Mouse (Mus musculus): ENCODE measurements around the gene Qrich1. TPM values are rescaled to one million over a fixed set of nuclear protein-coding genes. Genes with fewer than 3 reads are reported as not detected.
A peak's percentile ranks its signal among the peaks of the same experiment; 100 is the strongest.

Gene Qrich1
- 117 and 129 TPM in 2 replicates for polyA plus RNA-seq (2016; fragmentation: Nextera tagmentation; extraction: Ambion mirVana)

DNA sequence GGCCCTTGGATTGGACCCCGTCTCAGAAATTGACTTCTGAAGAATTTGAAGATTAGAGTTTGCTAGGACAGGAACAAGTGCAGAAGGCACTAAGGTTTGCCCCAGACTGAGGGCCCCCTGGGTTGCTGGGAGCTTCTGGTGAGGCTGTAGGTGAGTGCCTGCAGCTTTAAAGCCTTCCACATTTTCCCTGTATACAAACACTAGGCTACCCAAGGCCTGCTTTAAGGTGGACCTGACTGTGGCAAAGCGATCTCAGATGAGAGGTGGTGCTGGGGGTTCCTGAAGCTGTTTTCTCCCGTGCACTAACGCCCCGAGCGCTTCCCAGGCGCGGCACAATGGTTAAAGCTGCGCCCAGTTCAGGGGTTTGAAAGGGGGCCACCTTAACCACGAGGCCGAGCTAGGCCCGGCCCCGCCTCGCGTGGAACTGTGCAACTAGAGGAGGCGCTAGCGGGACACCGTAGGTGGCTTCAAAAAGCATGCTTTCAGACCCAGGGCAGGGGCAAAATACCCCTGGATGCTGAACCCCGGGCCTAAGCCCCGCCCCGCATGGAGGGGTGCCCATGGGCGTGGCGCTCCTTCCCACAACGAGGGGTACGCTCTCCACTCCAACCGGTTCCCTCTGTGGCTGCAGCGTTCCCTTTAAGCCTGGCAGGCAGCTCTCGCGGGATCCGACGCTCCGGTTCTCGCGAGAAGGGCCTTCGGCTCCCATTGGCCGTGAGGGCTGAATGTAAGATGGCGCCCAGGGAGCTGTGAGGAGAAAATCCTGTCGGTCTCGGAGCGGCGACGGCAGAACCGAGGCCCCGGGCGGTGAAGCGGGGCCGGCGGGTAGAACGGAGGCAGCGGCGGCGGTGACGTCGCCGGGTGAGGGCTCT is at the start of gene Qrich1:
TSS of gene Qrich1 (plus strand) at position 427 of the 872 bp plus-strand sequence.
- Histone ChIP-seq H3K27ac (peak within 1 kb of the TSS; percentile 99), H3K36me3 (peaks cover 47% of the 10 kb centered on the region), H3K27me3 (ENCODE audit: insufficient read depth, poor library complexity, severe bottlenecking) (no peaks in the 10 kb centered on the region), H3K9me3 (no peaks in the 10 kb centered on the region), H3K4me1 (peaks cover 20% of the 10 kb centered on the region), H3K4me3 (peak within 1 kb of the TSS; percentile 82)
- WGBS: under 1% methylated on average over 55 of the region's 55 CpGs
- peak; percentile 98 for DNase-seq (ENCODE audit: low spot score)

DNA sequence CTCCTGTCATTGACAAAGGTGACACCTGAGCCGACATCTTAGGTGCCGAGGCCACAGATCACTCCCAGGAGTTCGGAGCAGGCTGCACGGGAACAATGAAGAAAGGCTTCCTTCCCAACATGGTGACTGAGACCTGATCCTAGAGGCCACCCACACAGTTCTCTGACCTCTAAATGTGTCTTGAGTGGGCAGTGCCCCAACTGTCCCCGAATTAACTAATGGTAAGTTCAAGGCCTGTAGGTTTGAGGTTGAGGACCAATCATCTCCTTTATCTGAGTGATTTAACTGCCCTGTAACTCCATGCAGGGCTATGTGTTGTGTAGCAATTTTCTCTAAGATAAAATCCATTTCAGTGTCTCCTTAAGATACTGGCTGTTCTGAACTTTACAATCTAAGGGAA is 47.2 kb upstream of the Qrich1 start:
- Histone ChIP-seq H3K4me3 (no peak overlapping the region), H3K36me3 (peaks cover 28% of the 10 kb centered on the region), H3K27ac (no peak overlapping the region; the same call in 1 of the 2 replicates), H3K27me3 (ENCODE audit: insufficient read depth, poor library complexity, severe bottlenecking) (no peaks in the 10 kb centered on the region), H3K9me3 (no peaks in the 10 kb centered on the region), H3K4me1 (no peaks in the 10 kb centered on the region)
- DNase-seq (ENCODE audit: low spot score): no peak
- 72% methylated on average over 5 of the region's 5 CpGs for WGBS

DNA sequence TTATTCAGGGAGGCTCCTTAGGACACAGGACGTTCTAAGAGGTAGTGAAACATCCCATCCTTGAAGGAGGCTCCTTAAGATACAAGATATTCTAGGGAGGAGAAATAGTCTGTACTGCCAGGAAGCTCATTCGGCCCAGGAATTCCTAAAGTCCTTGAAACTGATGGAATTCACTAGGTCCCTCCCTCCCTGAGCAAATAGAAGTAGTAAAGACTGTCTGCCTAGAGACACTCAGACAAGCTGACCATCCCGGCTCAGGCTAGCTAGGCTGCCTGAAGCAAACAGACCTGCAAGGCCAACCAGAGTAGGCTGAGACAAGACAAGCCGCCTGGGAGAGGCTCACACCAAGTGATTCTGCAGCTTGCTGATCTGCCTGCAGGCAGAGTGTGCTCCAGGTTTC is 46.8 kb upstream of the Qrich1 start:
- Histone ChIP-seq H3K27me3 (ENCODE audit: insufficient read depth, poor library complexity, severe bottlenecking) (no peaks in the 10 kb centered on the region), H3K4me3 (no peak overlapping the region), H3K36me3 (peaks cover 23% of the 10 kb centered on the region), H3K9me3 (no peaks in the 10 kb centered on the region), H3K4me1 (no peaks in the 10 kb centered on the region), H3K27ac (no peak overlapping the region)
- WGBS: 65% methylated on average over 4 of the region's 4 CpGs
- DNase-seq (ENCODE audit: low spot score): no peak

DNA sequence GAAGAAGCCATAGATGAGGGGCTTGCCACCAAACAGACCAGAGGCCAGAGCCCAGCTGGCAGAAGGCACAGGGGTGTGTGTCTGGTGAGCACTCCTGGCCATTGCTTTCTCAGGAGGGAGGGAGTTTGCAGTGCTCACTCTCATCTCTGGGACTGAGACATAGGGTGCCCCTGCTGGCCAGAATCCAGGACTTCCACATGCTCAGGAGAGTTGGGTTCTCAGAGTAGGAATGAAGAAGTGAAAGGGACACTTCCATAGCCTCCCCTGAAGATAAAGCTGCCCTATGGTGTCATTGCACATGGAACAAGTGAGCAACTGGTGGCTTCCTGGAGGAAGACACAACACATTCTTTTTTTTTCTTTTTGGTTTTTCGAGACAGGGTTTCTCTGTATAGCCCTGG is 42.1 kb upstream of the Qrich1 start:
- Histone ChIP-seq H3K36me3 (no peaks in the 10 kb centered on the region), H3K4me1 (peaks cover 9% of the 10 kb centered on the region), H3K27me3 (ENCODE audit: insufficient read depth, poor library complexity, severe bottlenecking) (no peaks in the 10 kb centered on the region), H3K9me3 (no peaks in the 10 kb centered on the region), H3K27ac (no peak overlapping the region), H3K4me3 (no peak overlapping the region)
- DNase-seq (ENCODE audit: low spot score): no peak
- WGBS: 50% methylated on average over 1 of the region's 1 CpGs

DNA sequence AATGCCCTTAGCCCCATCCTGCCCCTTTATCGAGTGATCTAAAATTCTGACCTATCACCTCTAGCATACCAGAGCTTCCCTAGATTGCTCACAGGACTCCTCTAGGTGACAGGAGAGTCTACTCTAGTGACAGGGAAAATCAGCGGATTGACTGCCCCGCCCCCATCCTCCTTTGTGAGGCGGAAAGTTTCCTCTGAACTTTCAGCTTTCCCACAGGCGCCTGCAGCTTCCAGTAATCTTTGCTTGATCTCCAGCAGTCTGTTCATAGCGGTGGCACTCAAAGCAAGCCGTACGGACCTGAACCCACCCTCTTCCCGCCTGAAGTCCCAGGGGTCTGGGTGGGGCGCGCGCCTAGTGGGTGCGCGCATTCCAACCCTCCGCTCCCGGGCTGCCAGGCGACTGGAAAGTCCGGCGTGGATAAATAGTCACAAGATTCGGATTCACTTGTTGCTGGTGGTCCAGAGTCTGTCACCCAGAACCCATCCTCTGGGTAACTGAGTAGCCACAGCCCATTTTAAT is 37.9 kb upstream of the Qrich1 start:
- Histone ChIP-seq H3K4me1 (peaks cover 35% of the 10 kb centered on the region), H3K27me3 (ENCODE audit: insufficient read depth, poor library complexity, severe bottlenecking) (no peaks in the 10 kb centered on the region), H3K36me3 (peaks cover 27% of the 10 kb centered on the region), H3K27ac (peak overlapping the region; percentile 94), H3K9me3 (no peaks in the 10 kb centered on the region), H3K4me3 (peak overlapping the region; percentile 67)
- under 1% methylated on average over 20 of the region's 20 CpGs for WGBS
- DNase-seq (ENCODE audit: low spot score): peak; percentile 93

DNA sequence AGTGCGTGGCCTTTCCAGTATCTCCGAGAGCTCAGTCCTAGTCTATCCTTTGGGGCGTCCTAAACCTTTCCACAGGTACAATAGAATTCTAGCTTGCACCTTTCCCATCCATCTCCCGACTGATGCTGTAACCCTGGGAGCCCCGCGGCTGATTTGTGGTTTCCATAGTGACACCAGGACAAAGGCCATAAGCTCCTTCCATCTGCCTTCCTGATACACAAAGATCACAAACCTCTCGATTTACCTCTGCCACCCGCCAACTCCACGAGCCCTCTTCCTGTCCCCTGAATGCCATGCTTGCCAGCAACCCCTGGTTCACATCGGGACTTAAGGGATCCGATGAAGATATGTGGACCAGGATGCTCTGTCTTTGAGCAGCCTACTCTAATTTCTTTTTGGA is 37.4 kb upstream of the Qrich1 start:
- WGBS: 38% methylated on average over 11 of the region's 11 CpGs

DNA sequence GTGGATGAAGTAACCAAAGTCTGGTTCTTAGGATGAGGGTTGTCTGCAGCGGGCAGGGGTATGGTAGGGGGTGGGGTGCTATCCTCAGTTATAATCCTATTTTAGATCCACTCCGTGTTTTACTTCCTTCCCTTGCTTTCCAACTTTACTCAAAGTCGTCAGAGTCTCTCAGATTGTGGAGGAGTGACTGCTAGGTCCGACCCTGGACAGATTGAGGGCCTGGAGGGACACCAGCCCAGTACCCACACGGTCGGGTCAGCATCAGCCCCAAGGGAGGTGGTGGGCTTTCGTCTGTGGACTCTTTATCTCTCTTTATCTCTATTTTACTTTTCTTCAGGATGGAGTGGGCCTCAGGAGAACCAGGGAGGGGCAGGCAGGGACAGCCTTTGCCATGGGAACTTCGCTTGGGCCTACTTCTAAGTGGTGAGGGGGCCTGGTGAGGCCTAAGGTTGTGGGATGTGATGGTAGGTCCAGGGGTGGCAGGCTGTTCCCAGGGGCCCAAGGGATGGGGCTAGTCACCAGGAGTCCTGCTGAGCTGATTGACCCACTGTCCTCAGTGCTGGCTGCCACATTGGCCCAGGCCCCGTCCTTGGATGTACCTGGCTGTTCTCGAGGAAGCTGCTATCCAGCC is 36.8 kb upstream of the Qrich1 start, which contains the start of gene Lamb2:
TSS of gene Lamb2 (plus strand) at position 16 of the 631 bp plus-strand sequence.
- H3K4me1 ChIP-seq: peaks cover 35% of the 10 kb centered on the region
- H3K27ac ChIP-seq: peak within 1 kb of the TSS; percentile 94
- H3K4me3 ChIP-seq: peak within 1 kb of the TSS; percentile 67
- no peak for DNase-seq (ENCODE audit: low spot score)
- no peaks in the 10 kb centered on the region for H3K9me3 ChIP-seq
- H3K27me3 ChIP-seq (ENCODE audit: insufficient read depth, poor library complexity, severe bottlenecking): no peaks in the 10 kb centered on the region
- WGBS: 10% methylated on average over 10 of the region's 10 CpGs
- H3K36me3 ChIP-seq: peaks cover 39% of the 10 kb centered on the region

More for the DNA sequence above, 37.4 kb upstream of the Qrich1 start:
- Histone ChIP-seq H3K36me3 (peaks cover 33% of the 10 kb centered on the region), H3K9me3 (no peaks in the 10 kb centered on the region), H3K4me1 (peaks cover 35% of the 10 kb centered on the region), H3K4me3 (peak overlapping the region; percentile 67), H3K27ac (peak overlapping the region; percentile 94), H3K27me3 (ENCODE audit: insufficient read depth, poor library complexity, severe bottlenecking) (no peaks in the 10 kb centered on the region)
- DNase-seq (ENCODE audit: low spot score): no peak

DNA sequence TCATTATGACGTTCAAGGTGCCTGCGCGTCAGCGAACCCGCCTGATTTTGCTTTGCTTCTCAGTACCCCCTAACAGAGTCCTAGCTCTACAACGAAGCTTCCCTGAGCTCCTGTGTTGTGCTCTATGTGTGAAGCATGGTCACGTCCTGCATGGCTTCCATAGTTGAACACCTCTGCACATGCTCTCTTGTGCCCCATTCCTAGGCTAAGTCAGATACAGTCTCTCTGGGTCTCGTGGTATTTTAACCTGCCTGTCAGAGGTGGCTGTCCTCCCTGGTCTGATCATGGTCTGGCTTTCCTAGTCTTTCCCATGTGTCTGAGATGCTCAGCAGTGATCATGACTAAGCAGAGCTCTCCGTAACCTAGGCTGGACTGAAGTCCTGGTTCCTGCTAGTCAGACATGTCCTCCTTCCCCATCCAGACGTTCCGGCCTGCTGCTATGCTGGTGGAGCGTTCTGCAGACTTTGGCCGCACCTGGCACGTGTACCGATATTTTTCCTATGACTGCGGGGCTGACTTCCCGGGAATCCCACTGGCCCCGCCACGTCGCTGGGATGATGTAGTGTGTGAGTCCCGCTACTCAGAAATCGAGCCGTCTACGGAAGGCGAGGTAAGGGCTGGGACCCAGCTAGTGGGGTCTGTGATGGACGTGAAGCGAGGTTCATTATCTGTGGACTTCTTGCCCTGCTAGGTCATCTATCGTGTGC is 35.6 kb upstream of the Qrich1 start:
- H3K36me3 ChIP-seq: peaks cover 50% of the 10 kb centered on the region

DNA sequence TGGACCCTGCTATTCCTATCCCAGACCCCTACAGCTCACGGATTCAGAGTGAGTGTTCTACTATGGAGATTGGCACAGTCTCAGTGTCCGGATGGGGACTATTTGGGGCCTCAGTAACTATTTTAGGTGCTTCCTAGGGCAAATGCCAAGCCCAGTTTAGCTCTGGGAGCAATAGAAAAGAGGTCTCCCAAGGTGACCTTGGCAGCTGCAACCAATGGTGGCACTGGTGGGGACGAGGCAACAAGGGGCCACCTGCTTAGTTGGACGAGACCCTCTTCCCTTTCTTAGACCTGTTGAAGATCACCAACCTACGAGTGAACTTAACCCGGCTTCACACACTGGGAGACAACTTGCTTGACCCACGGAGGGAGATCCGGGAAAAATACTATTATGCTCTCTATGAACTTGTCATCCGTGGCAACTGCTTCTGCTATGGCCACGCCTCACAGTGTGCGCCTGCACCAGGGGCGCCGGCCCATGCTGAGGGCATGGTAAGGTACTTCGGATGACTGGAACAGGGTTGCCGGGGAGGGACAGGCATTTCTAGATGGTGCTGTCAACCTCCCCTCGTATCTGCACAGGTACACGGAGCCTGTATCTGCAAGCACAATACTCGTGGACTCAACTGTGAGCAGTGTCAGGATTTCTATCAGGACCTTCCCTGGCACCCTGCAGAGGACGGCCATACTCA is 34.9 kb upstream of the Qrich1 start:
- Histone ChIP-seq H3K27me3 (ENCODE audit: insufficient read depth, poor library complexity, severe bottlenecking) (no peaks in the 10 kb centered on the region), H3K36me3 (peaks cover 57% of the 10 kb centered on the region), H3K27ac (peak overlapping the region; percentile 70), H3K9me3 (no peaks in the 10 kb centered on the region), H3K4me1 (peaks cover 35% of the 10 kb centered on the region), H3K4me3 (peak overlapping the region; percentile 67; the same call in 1 of the 2 replicates)
- WGBS: 82% methylated on average over 19 of the region's 19 CpGs
- no peak for DNase-seq (ENCODE audit: low spot score)

More for the DNA sequence above, 35.6 kb upstream of the Qrich1 start:
- 85% methylated on average over 28 of the region's 28 CpGs for WGBS
- H3K4me1 ChIP-seq: peaks cover 35% of the 10 kb centered on the region
- no peaks in the 10 kb centered on the region for H3K27me3 ChIP-seq (ENCODE audit: insufficient read depth, poor library complexity, severe bottlenecking)
- peak overlapping the region; percentile 67 for H3K4me3 ChIP-seq
- DNase-seq (ENCODE audit: low spot score): no peak
- no peaks in the 10 kb centered on the region for H3K9me3 ChIP-seq
- H3K27ac ChIP-seq: peak overlapping the region; percentile 94

DNA sequence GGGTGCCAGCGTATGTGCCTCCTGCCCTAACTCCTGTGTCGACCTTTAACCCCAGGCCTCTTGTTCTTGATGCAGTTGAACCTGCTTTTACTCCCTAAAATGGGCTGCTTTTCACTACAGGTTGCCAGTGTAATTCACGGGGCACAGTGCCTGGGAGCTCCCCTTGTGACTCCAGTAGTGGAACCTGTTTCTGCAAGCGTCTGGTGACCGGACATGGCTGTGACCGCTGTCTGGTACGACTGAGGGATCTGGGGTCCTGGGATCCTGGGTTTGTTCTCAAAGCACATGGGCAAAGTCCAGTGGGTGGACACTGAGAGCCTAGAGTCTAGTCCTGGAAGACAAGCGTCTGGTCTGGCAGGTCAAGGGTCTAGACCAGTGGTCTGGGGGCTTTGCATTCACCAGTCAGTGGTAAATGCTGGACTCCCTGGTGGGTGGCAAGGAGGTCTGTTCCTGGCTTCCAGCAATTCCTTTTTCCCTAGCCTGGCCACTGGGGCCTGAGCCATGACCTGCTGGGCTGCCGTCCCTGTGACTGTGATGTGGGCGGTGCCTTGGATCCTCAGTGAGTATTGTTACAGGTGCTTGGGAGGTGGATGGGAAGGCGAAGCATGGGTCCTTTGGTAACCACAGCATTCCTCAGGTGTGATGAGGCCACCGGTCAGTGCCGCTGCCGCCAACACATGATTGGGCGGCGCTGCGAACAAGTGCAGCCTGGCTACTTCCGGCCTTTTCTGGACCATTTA is 33.4 kb upstream of the Qrich1 start:
- no peaks in the 10 kb centered on the region for H3K9me3 ChIP-seq

DNA sequence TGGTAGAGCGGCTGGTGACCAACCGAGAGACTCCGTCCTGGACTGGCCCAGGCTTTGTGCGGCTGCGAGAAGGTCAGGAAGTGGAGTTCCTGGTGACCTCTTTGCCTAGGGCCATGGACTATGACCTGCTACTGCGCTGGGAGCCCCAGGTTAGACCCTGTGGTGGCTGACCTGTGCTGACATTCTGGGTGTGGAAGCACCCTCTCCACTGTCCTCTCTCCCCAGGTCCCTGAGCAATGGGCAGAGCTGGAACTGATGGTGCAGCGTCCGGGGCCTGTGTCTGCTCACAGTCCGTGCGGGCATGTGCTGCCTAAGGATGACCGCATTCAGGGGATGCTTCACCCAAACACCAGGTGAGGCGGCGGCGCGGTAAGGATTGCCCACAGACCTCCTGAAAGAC is 32.6 kb upstream of the Qrich1 start:
- Histone ChIP-seq H3K4me1 (peaks cover 31% of the 10 kb centered on the region), H3K27me3 (ENCODE audit: insufficient read depth, poor library complexity, severe bottlenecking) (no peaks in the 10 kb centered on the region), H3K36me3 (peaks cover 81% of the 10 kb centered on the region), H3K4me3 (no peak overlapping the region), H3K27ac (no peak overlapping the region), H3K9me3 (no peaks in the 10 kb centered on the region)
- DNase-seq (ENCODE audit: low spot score): no peak
- WGBS: 92% methylated on average over 15 of the region's 15 CpGs

More for the DNA sequence above, 33.4 kb upstream of the Qrich1 start:
- no peak for DNase-seq (ENCODE audit: low spot score)
- no peak overlapping the region for H3K27ac ChIP-seq
- peaks cover 73% of the 10 kb centered on the region for H3K36me3 ChIP-seq
- H3K4me1 ChIP-seq: peaks cover 35% of the 10 kb centered on the region
- WGBS: 92% methylated on average over 18 of the region's 18 CpGs
- no peak overlapping the region for H3K4me3 ChIP-seq
- no peaks in the 10 kb centered on the region for H3K27me3 ChIP-seq (ENCODE audit: insufficient read depth, poor library complexity, severe bottlenecking)

Data from heart, embryonic 10.5 days (tissue).